Mouse (Mus musculus) cerebellum, adult 18-20 months (tissue): ENCODE measurements around the gene Abca1.

Experiments used
- DNase-seq, 2 experiments: peaks; one replicate each; pipeline ENCODE4 v3.0.0; 2021

Abca1 gene

DNA sequence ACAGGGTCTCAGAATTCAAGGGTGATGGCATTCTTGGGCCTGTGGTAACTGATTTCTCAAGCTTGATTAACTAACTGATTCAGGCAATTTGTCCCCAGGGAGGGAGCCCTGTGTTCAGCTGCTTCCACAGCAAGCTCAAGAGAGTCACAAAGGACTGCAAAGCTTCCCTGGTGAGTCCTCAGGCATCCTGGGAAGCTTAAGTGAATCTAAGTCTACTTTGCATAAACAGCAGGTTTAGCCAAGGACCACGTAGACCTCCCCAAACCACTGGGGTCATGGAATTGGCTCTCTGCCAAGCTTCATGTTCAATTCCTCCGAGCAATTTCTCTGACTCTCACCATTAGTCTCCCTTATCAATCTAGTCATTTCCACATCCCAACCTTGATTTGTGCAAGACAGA, 12.2 kb downstream of the Abca1 start:
- DNase-seq: peak in 1 of 2 experiments; percentile 15

GRCm38 (mm10) chr4:53147046-53147445, 12.6 kb downstream of the Abca1 start:
- no peak for DNase-seq

DNA sequence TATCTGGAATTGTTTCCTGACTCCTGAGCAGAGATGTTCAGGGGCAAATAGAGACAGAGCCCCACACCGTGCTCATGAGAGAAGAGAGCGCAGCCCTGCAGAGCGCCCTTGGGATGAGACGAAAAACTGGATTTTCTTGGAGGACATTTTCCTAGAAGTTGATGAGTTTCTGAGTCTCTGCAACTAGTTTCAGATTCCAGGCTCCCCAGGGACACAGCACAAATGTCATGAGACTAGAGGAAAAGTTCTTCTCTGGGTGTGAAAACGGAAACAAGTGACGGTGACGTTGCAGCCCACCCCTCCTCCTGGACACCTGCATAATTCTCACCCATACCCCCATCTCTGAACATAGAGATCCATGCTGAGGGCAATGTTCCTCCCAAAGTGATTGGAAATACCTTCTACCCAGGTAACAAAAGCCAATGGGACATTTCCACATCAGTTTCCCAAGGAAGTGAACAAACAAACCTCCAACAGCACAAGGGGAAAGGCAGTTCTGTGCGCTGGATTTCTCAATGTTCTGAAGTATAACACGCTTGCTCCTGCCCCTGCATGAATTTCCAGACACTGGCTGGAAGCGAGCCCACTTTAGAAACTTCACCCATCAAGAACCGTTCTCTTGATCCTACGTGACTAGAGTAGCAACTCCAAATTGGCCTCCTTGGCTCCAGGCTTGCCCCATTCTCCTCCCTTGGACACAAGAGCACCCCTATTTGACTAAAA, 13.3 kb downstream of the Abca1 start:
- DNase-seq: no peak

DNA sequence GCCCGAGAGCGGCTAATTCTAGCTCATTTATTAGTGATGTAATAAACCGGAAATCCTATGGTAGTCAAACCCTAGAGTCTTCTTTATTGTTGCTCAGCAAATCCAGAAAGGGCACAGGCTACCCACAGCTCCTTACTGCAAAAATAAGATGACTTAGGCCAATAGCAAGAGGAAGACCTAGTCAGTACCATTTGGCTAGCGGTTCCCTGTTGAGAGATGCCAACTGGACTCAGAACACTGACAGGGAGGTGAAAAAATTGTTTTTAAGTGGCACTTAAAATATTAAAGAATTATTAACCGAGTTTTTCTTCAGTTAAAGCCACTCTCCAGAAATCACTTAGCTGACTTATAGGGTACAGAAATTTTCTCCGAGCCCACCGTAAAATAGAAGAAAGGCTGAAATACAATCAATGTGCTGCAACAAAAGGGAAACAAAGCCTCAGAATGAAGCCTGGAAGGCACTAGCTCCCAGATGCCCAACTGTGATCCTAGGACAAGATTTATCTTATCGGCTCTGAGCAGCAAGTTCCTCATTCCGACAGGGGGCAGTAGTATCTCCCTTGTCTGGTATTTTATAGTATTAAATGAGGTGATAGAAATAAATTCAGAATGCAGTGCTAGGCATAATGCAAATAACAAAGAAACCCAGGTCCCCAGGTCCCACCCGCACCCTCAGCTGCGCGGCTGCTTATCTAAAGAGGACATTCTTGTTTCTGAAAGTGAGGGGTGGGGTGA, 14.1 kb downstream of the Abca1 start:
- peak; percentile 32 to 47 for DNase-seq

DNA sequence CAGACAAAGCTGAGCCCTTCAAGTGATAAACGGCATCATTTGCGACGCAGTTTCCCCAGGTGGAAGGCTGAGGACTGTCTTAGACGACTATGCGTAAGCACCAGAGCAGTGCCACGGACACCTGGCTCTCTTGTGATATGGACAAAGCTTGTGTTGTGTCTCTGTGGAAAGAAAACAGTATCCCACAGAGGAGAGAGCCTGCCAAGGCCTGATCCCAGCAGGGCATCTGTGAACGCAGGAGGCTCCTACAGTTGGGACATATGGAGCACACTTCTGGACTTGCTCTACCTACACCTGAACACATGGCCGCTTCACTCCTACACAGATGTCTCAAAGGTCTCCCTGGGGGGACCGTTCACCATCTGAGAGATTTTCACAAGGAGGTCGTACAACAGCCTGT, 15.1 kb downstream of the Abca1 start:
- peak; percentile 81 to 83 for DNase-seq

DNA sequence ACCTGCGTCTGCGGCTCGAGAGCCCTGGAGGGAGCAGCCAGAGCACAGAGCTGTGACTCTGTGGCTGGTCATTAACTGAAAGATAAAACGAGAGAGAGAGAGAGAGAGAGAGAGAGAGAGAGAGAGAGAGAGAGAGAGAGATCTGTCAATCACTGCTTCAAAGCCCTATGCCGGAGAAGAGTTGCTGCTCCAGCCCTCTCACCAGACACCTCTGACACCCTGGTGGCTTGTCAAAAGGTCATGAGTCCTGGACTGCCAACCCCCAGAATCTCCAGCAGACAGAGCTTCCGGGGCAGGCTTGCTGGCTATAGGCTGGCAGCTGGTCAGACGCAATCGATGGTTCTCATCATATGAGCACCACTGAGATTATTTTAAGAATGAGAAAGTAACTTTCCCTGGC, 15.7 kb downstream of the Abca1 start:
- peak in 1 of 2 experiments; percentile 26 for DNase-seq

DNA sequence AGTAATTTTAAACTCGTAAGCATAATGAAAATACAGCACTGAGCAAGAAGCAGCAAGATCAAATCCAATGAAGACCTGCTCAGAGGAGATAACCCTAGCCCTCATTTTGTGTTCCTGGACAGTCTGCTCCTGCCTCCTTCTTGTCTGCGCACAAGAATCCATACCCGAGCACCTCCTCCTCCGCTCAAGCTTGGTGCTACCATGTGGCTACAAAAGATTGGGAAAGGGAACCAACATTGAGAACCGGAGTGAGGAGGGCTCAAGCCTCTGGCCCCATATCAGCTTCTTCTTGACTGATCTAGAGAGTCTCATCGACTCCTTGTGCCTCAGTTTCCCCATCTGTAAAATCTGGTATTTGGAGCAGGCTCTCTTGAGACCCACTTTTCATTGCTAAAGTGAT, 19.0 kb downstream of the Abca1 start:
- DNase-seq: no peak

GRCm38 (mm10) chr4:53139495-53139894, 20.2 kb downstream of the Abca1 start:
- DNase-seq: no peak

DNA sequence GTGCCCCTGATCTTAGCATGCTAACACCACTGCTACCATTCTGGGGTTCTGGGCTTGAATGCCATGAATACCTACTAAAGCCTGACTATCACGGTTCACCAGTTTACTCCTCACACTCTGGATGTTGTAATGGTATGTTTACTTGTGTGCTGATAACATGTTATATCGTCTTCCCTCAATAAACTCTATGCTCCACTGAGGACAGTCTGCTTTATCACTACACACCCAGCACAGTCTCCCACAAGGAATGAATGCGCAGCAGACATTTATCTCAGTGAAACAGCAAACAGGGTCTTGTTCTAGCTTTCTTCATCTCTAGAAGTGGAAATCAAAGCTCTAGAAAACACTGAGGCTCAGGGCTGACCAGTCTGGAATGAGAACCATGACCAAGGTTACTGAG, 20.7 kb downstream of the Abca1 start:
- DNase-seq: no peak

- DNase-seq: no peak
Observed at GRCm38 (mm10) chr4:53137087-53137486, 22.6 kb downstream of the Abca1 start.

- DNase-seq: no peak
Observed at GRCm38 (mm10) chr4:53134816-53135215, 24.9 kb downstream of the Abca1 start.

GRCm38 (mm10) chr4:53133995-53134394, 25.7 kb downstream of the Abca1 start:
- DNase-seq: no peak

DNA sequence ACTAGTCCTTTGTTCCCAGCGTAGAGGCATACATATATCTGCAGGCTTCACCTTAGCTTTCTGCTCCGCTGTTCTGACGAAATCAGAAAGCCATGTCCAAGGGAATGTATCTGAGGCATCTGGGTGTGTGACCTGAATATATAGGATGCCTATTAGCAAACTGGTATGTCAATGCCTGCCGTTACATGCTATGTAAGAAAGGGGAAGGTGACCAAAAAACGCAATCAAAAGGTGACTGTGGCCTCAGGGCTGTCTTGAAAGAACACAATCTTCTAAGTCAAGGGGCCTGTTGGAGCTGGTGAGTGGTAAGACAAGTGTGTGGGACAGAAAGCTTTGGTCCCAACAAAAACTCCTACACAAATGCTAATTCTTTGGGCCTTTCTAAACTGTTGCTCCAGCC, 28.2 kb downstream of the Abca1 start:
- DNase-seq: no peak

DNA sequence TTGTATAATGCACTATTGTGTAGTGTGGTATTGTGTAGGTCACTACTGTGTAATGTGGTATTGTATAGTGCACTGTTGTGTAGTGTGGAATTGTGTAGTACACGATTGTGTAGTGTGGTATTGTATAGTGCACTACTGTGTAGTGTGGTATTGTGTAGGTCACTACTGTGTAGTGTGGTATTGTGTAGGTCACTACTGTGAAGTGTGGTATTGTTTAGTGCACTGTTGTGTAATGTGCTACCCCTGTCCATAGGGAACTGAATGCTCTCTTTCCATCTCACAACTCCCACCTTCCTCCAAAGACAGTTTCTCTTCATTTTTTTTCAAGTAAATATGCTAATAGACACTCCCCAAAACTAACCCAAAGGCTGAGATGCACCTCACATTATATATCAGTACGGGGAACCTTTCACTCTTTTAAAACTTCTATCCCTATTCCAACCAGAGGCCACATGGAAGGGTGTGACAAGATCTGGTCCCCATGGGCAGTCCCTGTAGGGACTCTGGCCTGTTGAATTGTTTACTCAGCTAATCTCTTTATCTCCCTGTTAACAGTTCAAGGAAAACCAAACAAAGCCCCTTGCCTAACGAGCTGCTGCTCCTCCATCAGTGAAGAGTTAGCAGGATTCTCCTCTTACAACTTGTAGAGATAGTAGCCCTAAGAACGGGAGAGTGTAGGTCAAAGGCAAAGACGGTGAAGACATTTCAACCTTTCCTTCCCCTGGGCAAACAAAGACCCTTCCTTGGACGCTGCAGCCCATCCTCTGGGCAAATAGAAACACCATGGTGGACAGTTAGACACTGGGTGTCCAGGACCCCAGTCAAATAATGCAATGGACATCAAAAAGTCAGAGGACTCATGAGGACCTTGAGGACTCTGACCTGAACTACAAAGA, 28.8 kb downstream of the Abca1 start:
- DNase-seq: no peak

- no peak for DNase-seq
Observed at GRCm38 (mm10) chr4:53129716-53130301, 29.9 kb downstream of the Abca1 start.

DNA sequence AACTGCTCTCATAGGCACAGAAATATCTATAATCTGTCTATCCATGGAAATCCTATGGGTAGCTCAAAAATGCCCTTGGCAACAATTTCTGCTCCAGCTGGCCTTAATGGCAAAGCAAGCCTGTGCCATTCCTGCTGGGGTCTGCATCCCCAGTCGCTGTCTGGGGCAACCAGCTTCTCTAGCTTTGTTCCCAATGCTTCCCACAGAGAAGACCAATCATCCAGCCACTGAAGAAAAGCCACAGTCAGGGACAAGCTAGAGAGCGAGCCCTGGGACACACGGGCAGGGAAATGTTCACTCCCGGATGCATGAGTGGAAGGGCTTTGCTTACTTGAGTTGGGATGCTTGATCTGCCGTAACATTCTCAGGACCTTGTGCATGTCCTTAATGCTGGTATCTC, 32.4 kb downstream of the Abca1 start:
- DNase-seq: no peak

- no peak for DNase-seq
Observed at GRCm38 (mm10) chr4:53126794-53127193, 32.9 kb downstream of the Abca1 start.

DNA sequence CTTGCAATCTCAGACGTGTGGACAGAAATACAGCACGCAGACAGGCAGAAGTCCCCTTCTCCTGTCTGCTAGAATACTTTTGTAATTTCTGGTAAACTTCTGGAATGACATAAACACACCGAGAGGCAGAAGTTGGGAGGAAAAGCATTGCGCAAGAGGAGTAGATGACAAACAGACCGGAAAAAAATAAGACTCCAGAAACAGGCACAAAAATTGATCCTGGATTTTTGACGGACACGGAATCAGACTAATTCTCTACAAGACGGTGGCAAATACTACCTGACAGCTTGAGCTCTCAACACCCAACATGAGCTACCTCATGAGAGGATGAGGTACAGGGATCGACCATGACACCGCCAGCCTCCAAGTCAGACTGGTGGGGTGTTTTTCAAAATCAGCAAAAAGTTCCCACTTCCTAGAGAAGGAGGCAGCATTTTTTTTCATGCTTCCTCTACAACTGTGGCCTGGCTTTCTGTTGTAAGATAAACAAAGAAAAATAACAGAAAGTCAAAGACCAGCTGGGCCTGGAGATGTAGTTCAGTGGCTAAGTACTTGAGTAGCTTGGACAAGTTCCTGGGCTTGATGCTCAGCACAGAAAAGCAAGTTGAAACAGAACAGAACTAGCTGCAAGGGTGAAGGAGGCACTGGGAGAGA, 34.7 kb downstream of the Abca1 start:
- no peak for DNase-seq

DNA sequence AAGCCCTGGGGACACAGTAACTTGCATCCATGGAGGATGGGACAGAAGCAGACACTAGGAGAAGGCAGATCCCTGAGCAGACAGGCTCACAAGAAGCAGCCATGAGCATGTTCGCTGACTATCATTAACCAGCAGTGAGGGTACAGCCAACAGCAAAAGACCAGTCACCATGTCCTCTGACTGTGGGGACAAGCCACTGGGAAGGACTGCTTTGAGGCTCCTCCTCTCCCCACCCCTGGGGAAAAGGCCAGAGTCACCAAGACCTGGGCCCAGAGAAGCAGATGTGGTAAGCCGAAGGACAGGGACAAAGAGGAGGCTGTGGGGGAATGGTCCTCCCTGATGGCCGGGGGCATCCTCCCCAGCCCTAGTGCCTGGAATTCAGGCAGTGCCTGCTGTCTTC, 37.4 kb downstream of the Abca1 start:
- DNase-seq: no peak

- no peak for DNase-seq
Observed at GRCm38 (mm10) chr4:53121516-53122227, 38.0 kb downstream of the Abca1 start.

DNA sequence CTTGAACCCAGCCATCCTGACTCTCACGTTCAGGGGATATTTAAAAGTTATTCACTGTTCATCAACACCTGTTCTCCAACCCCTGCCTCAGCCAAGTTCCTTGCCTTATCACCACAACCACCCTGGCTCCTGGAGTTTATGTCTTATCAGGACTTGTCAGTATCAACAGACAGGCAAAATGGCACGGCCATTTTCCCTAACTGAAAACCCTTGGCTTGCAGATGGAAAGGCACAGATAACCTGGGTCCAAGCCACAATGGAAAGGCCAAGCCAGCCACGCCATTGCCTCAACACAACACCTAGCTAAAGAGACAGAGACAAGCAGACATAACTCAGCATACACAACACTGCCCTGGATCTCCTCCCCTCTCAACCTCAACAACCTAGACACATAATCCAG, 38.6 kb downstream of the Abca1 start:
- no peak for DNase-seq
